Mouse (Mus musculus) heart, embryonic 10.5 days (tissue): ENCODE measurements around the gene Rnf39. TPM values are rescaled to one million over a fixed set of nuclear protein-coding genes. Genes with fewer than 3 reads are reported as not detected.

Experiments
- DNase-seq: peaks from one replicate; pipeline ENCODE4 v3.0.0-alpha.2; 2017; ENCODE audit warnings: low spot score
- H3K27ac ChIP-seq: fragments of 300-500 bp; sonication (generic); 2 replicates; pipeline ENCODE4 v1.5.1; 2016; ENCODE audit warnings: mild to moderate bottlenecking
- H3K27me3 ChIP-seq: fragments of 300-500 bp; sonication (generic); 2 replicates; pipeline ENCODE4 v1.6.1; 2016; ENCODE audit warnings: mild to moderate bottlenecking; ENCODE audit not compliant: poor library complexity, insufficient read depth, severe bottlenecking
- H3K36me3 ChIP-seq: fragments of 300-500 bp; sonication (generic); 2 replicates; pipeline ENCODE4 v1.6.1; 2016; ENCODE audit warnings: mild to moderate bottlenecking, moderate library complexity
- H3K4me1 ChIP-seq: fragments of 300-500 bp; sonication (generic); 2 replicates; pipeline ENCODE4 v1.6.1; 2016; ENCODE audit warnings: mild to moderate bottlenecking
- H3K4me3 ChIP-seq: fragments of 300-500 bp; sonication (generic); 2 replicates; pipeline ENCODE4 v1.5.1; 2016; ENCODE audit warnings: mild to moderate bottlenecking, moderate library complexity
- H3K9me3 ChIP-seq: fragments of 300-500 bp; sonication (generic); 2 replicates; pipeline ENCODE4 v1.6.1; 2016; ENCODE audit warnings: mild to moderate bottlenecking, moderate library complexity
- WGBS: fragments of 180-500 bp; shearing (Covaris S2); methylation state at CpG from one replicate; pipeline ENCODE4 v1.1.7; 2016; 5-methylcytosine and 5-hydroxymethylcytosine counted together
- polyA plus RNA-seq: library from polyadenylated mRNA; unstranded; fragments of >200 nt; fragmentation: Nextera tagmentation; extraction: Ambion mirVana; gene quantifications from 2 replicates; pipeline ENCODE4 v1.2.1, GENCODE M21; 2016

Gene Rnf39
- not detected in 2 replicates for polyA plus RNA-seq

- no peak for DNase-seq
- Histone ChIP-seq H3K9me3 (no peaks in the 10 kb centered on the region), H3K36me3 (no peaks in the 10 kb centered on the region), H3K4me3 (peak within 1 kb of the TSS; percentile 59), H3K27ac (0 out of 2 replicates have a peak within 1 kb of the TSS, but pooled peaks have one; percentile 16), H3K27me3 (peaks cover 85% of the 10 kb centered on the region), H3K4me1 (peaks cover 21% of the 10 kb centered on the region)
- WGBS = 3% methylated on average over 59 of the region's 59 CpGs
These were observed at the start of gene Rnf39 for GRCm38 (mm10) chr17:36942791-36943471. Gene Rnf39 (plus strand): TSS chr17:36942918.

- Histone ChIP-seq H3K4me3 (no peak overlapping the region), H3K9me3 (no peaks in the 10 kb centered on the region), H3K27ac (no peak overlapping the region), H3K36me3 (no peaks in the 10 kb centered on the region), H3K4me1 (no peaks in the 10 kb centered on the region), H3K27me3 (peaks cover 23% of the 10 kb centered on the region; the same call in 1 of the 2 replicates)
- 63% methylated on average over 5 of the region's 5 CpGs for WGBS
- no peak for DNase-seq
These were observed 49.3 kb upstream of the Rnf39 start for GRCm38 (mm10) chr17:36893387-36893786.

GRCm38 (mm10) chr17:36896583-36896982 is 46.1 kb upstream of the Rnf39 start:
- H3K4me1 ChIP-seq = no peaks in the 10 kb centered on the region
- H3K36me3 ChIP-seq = no peaks in the 10 kb centered on the region
- WGBS = 93% methylated on average over 1 of the region's 1 CpGs
- H3K9me3 ChIP-seq = no peaks in the 10 kb centered on the region
- no peak for DNase-seq
- no peak overlapping the region for H3K4me3 ChIP-seq
- H3K27me3 ChIP-seq = peaks cover 4% of the 10 kb centered on the region; the same call in 1 of the 2 replicates
- no peak overlapping the region for H3K27ac ChIP-seq

GRCm38 (mm10) chr17:36897065-36897464 is 45.7 kb upstream of the Rnf39 start:
- no peaks in the 10 kb centered on the region for H3K27me3 ChIP-seq
- H3K4me3 ChIP-seq = no peak overlapping the region
- H3K4me1 ChIP-seq = no peaks in the 10 kb centered on the region
- H3K27ac ChIP-seq = no peak overlapping the region
- no peaks in the 10 kb centered on the region for H3K36me3 ChIP-seq
- H3K9me3 ChIP-seq = no peaks in the 10 kb centered on the region
- no peak for DNase-seq

GRCm38 (mm10) chr17:36897552-36898205 is 45.0 kb upstream of the Rnf39 start, which contains the start of gene Trim31:
Gene Trim31 (plus strand): TSS chr17:36898118.
- Histone ChIP-seq H3K36me3 (no peaks in the 10 kb centered on the region), H3K4me1 (no peaks in the 10 kb centered on the region), H3K4me3 (no peak within 1 kb of the TSS), H3K9me3 (no peaks in the 10 kb centered on the region), H3K27me3 (no peaks in the 10 kb centered on the region), H3K27ac (no peak within 1 kb of the TSS)
- DNase-seq = no peak
- WGBS = 63% methylated on average over 6 of the region's 6 CpGs

- Histone ChIP-seq H3K36me3 (no peaks in the 10 kb centered on the region), H3K4me1 (no peaks in the 10 kb centered on the region), H3K27ac (no peak overlapping the region), H3K4me3 (no peak overlapping the region), H3K9me3 (no peaks in the 10 kb centered on the region), H3K27me3 (no peaks in the 10 kb centered on the region)
- WGBS = 77% methylated on average over 4 of the region's 4 CpGs
- DNase-seq = no peak
These were observed 43.3 kb upstream of the Rnf39 start for GRCm38 (mm10) chr17:36899376-36899775.

- no peak for DNase-seq
- Histone ChIP-seq H3K4me1 (no peaks in the 10 kb centered on the region), H3K27ac (no peak overlapping the region), H3K4me3 (no peak overlapping the region), H3K27me3 (no peaks in the 10 kb centered on the region), H3K9me3 (no peaks in the 10 kb centered on the region), H3K36me3 (no peaks in the 10 kb centered on the region)
- 72% methylated on average over 5 of the region's 5 CpGs for WGBS
These were observed 42.7 kb upstream of the Rnf39 start for GRCm38 (mm10) chr17:36900001-36900400.

- 52% methylated on average over 1 of the region's 1 CpGs for WGBS
- no peak for DNase-seq
These were observed 42.0 kb upstream of the Rnf39 start for GRCm38 (mm10) chr17:36900691-36901090.

GRCm38 (mm10) chr17:36903651-36904050 is 39.1 kb upstream of the Rnf39 start:
- Histone ChIP-seq H3K36me3 (no peaks in the 10 kb centered on the region), H3K27me3 (no peaks in the 10 kb centered on the region), H3K9me3 (no peaks in the 10 kb centered on the region), H3K4me3 (no peak overlapping the region), H3K4me1 (no peaks in the 10 kb centered on the region), H3K27ac (no peak overlapping the region)
- WGBS = 63% methylated on average over 3 of the region's 3 CpGs
- DNase-seq = no peak

More at GRCm38 (mm10) chr17:36900691-36901090, 42.0 kb upstream of the Rnf39 start:
- Histone ChIP-seq H3K27ac (no peak overlapping the region), H3K4me3 (no peak overlapping the region), H3K9me3 (no peaks in the 10 kb centered on the region), H3K36me3 (no peaks in the 10 kb centered on the region), H3K4me1 (no peaks in the 10 kb centered on the region), H3K27me3 (no peaks in the 10 kb centered on the region)

- Histone ChIP-seq H3K9me3 (no peaks in the 10 kb centered on the region), H3K27me3 (peaks cover 5% of the 10 kb centered on the region; the same call in 1 of the 2 replicates), H3K27ac (no peak overlapping the region), H3K4me3 (no peak overlapping the region), H3K4me1 (no peaks in the 10 kb centered on the region), H3K36me3 (no peaks in the 10 kb centered on the region)
- no peak for DNase-seq
- WGBS = 45% methylated on average over 1 of the region's 1 CpGs
These were observed 34.5 kb upstream of the Rnf39 start for GRCm38 (mm10) chr17:36908235-36908634.

GRCm38 (mm10) chr17:36909802-36910201 is 32.9 kb upstream of the Rnf39 start:
- Histone ChIP-seq H3K36me3 (no peaks in the 10 kb centered on the region), H3K4me1 (no peaks in the 10 kb centered on the region), H3K9me3 (no peaks in the 10 kb centered on the region), H3K27ac (no peak overlapping the region), H3K4me3 (no peak overlapping the region), H3K27me3 (peaks cover 5% of the 10 kb centered on the region; the same call in 1 of the 2 replicates)
- no peak for DNase-seq
- 45% methylated on average over 4 of the region's 4 CpGs for WGBS

GRCm38 (mm10) chr17:36912031-36912430 is 30.7 kb upstream of the Rnf39 start:
- DNase-seq = peak; percentile 25
- Histone ChIP-seq H3K9me3 (no peaks in the 10 kb centered on the region), H3K36me3 (no peaks in the 10 kb centered on the region), H3K27me3 (peaks cover 5% of the 10 kb centered on the region; the same call in 1 of the 2 replicates), H3K27ac (no peak overlapping the region), H3K4me1 (no peaks in the 10 kb centered on the region), H3K4me3 (no peak overlapping the region)
- 63% methylated on average over 2 of the region's 2 CpGs for WGBS

GRCm38 (mm10) chr17:36914108-36914507 is 28.6 kb upstream of the Rnf39 start:
- H3K36me3 ChIP-seq = no peaks in the 10 kb centered on the region
- whole genome bisulfite sequencing = 6% methylated on average over 2 of the region's 2 CpGs
- H3K4me3 ChIP-seq = no peak overlapping the region
- no peak for DNase-seq
- no peaks in the 10 kb centered on the region for H3K9me3 ChIP-seq
- no peak overlapping the region for H3K27ac ChIP-seq
- H3K27me3 ChIP-seq = peaks cover 5% of the 10 kb centered on the region; the same call in 1 of the 2 replicates
- no peaks in the 10 kb centered on the region for H3K4me1 ChIP-seq
